Mouse (Mus musculus): ENCODE results near the gene 1700018G05Rik. TPM values are rescaled to one million over a fixed set of nuclear protein-coding genes. Genes with fewer than 3 reads are reported as not detected.
"Not testable (repeated sequence)": the region's sequence is repeated elsewhere in the genome, so short reads cannot be mapped to it uniquely, and the experiment has no call there.

The 1700018G05Rik gene
- polyA plus RNA-seq (2015; fragmentation: Nextera tagmentation; extraction: Ambion mirVana), result not detected in 2 replicates

DNA sequence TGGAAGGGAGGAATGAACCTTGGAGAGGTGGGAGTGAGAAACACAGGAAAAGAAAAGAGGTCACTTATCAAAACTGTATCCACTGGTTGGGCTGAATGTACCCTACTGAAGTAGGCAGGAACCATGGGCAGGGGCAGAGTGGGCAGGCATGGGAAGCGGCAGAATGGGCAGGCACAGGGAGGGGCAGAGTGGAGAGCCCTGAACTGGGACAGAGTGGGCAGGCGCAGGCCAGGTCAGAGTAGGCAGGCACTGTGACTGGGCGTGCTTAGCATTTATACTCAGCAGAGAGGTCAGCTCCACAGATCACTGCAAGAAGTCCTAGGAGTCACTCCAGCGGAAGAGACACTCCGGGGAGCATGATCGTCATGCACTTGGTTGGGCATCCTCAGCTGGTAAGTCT is at the start of gene 1700018G05Rik:
1700018G05Rik (plus strand) TSS at position 301 of the 400 bp plus-strand sequence.
- not testable (repeated sequence) for H3K9me3 ChIP-seq; H3K4me2 ChIP-seq; H3K4me1 ChIP-seq (replicated peaks); ATAC-seq (ENCODE audit: low read depth); H3K27ac ChIP-seq (replicated peaks); H3K9ac ChIP-seq; H3K36me3 ChIP-seq; H3K4me3 ChIP-seq
- H3K27me3 ChIP-seq, result peaks cover 14% of the 10 kb centered on the region
- 92% methylated on average over 6 of the region's 6 CpGs for WGBS

DNA sequence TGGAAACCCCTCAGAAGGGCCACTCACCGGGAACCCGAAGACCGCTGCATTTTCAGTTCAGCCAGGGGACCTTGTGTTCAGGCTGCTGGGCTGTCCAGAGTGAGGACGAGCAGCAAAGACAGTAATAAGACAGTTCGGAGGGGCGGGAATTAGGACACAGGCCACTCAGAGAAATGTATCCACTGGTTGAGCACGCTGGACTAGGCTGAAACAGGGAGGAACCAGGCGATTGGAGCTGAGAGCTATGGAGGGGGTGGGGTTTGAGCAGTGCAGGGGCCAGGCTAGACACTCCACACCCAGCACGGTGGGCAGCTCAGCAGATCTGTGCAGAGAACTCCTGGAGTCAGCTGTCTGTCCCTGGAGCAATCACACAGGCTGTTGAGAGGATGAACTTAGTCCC is 19.6 kb upstream of the 1700018G05Rik start, which contains the start of the genes Dmrtc1a and 1700011M02Rik:
Dmrtc1a (minus strand) TSS at position 101 of the 400 bp plus-strand sequence.
1700011M02Rik (plus strand) TSS at position 319 of the 400 bp plus-strand sequence.
- not testable (repeated sequence) for H3K27ac ChIP-seq (replicated peaks); H3K9ac ChIP-seq; H3K4me3 ChIP-seq; H3K9me3 ChIP-seq; H3K4me2 ChIP-seq; H3K36me3 ChIP-seq; ATAC-seq (ENCODE audit: low read depth); H3K4me1 ChIP-seq (replicated peaks)
- 87% methylated on average over 9 of the region's 9 CpGs for WGBS
- H3K27me3 ChIP-seq, result peaks cover 21% of the 10 kb centered on the region

DNA sequence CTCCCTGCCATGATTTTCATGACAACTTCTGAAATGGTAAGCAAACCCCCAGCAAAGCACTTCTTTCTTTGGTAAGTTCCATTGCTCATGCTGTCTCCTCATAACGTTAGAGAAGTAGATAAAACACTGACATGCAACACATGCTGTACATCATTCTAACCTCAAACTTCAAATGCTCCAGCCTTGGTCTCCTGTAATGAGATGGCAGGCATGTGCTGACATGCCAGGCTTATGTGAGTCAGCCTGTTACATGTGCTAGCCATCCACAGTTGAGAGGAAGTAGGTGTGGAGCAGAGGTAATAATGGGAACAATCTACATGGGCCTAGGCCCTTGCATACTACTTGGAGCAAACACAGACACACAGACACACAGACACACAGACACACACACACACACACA is 13.3 kb upstream of the 1700018G05Rik start:
- WGBS, result 82% methylated on average over 1 of the region's 1 CpGs
- not testable (repeated sequence) for H3K27ac ChIP-seq (replicated peaks); H3K27me3 ChIP-seq; H3K9ac ChIP-seq; ATAC-seq (ENCODE audit: low read depth); H3K4me2 ChIP-seq; H3K4me1 ChIP-seq (replicated peaks); H3K36me3 ChIP-seq; H3K9me3 ChIP-seq; H3K4me3 ChIP-seq

DNA sequence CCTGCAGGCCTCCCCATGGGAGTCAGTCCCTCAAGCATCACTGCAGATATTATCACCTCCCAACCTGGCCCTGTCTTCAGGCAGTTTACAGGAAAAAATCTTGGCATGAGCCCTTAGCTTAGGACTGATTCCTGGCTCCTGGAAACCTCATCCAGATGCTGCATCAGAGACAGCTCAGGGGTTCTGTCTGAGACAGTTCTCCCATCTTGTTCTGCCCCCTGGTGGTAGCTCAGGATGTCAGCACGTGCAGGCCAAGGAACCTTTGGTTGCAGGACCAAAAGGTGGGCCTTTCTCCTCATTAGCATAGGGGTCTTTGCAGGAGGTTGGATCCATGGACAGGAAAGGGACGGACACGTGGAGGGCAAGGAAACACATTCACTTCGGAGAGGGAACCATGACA is 1.5 kb upstream of the 1700018G05Rik start:
- H3K4me1 ChIP-seq (replicated peaks); H3K4me3 ChIP-seq; H3K9me3 ChIP-seq; H3K36me3 ChIP-seq; H3K4me2 ChIP-seq; H3K9ac ChIP-seq; H3K27ac ChIP-seq (replicated peaks): not testable (repeated sequence)
- peak; percentile 59; the same call in 1 of the 2 replicates for ATAC-seq (ENCODE audit: low read depth)
- 30% methylated on average over 4 of the region's 4 CpGs for WGBS
- H3K27me3 ChIP-seq, result peaks cover 17% of the 10 kb centered on the region

DNA sequence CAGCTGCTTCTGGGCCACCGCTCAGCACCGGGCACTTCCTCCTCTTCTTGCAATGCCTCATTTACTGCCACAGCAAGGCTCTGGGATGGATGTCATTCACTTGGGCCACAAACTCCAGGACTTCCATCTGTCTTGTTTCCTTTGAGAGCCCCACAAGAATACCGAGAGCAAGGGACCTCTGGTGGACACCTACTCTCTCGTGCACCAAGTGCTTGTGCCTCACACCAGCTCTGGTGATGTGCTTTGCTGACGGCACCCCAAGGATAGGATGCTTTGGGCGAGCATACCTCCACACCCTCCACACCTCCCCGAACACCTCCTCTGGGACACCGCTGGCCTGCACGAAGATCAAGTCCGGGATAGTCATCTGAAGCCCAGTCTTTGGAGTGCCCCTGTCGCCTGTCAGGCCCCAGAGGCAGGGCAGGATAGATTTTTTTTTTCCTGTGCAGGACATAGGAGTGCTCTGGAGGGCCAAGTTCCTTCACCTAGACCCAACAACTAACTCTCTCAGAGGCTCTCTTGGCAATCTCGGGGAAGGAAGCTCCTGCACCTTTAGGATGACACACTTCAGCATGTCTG is 4.9 kb downstream of the 1700018G05Rik start:
- H3K9me3 ChIP-seq, result no peaks in the 10 kb centered on the region
- 50% methylated on average over 12 of the region's 12 CpGs for WGBS
- 0 out of 2 replicates have a peak, but pooled peaks cover 7% of the 10 kb centered on the region for H3K4me1 ChIP-seq (replicated peaks)
- no peaks in the 10 kb centered on the region for H3K36me3 ChIP-seq
- no peak overlapping the region for H3K27ac ChIP-seq (replicated peaks)
- H3K9ac ChIP-seq, result peak overlapping the region; percentile 76
- peak overlapping the region; percentile 55 for H3K4me3 ChIP-seq
- H3K4me2 ChIP-seq, result peak overlapping the region; percentile 63
- peak; percentile 42; the same call in 1 of the 2 replicates for ATAC-seq (ENCODE audit: low read depth)
- peaks cover 51% of the 10 kb centered on the region for H3K27me3 ChIP-seq

DNA sequence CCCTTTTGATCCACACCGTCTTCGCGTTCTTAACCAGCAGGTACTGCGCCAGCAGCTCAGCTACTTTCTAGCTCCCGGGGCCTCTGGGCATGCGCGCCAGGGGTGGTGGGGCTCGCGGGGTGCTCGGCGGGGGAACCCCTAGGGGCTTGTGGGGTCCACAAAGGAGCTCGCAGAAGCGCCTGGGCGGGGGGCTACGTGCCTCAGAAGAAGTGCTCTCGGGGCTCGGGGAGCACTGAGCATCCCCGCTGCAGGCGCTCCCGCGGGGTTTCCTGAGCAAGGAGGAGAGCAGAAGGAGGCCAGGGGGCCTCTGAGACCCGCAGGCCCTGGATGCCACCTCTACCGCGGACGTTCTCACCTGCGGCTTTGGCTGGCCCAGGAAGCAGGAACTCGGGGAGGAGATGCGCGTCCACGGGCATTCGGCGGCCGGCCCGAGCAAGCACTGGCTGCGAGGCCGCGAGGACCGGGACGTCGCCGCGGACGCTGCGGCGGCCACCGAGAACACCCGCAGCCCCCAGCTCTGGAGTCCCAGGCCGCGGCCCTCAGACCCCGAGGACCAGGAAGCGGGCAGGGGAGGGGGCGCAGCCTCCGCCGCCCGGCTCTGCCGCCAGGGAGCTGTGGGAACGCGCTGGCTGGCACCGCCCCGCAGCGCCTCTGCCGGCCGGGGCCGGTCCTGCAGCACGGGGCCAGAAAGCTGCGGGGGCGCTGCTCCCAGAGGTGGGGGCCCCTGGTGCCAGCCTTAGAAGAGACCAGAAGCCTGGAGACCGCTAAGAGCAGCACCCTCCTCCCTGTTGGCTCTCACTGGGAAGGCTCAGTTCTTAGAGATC is 5.6 kb downstream of the 1700018G05Rik start:
- Histone ChIP-seq H3K4me2 (peak overlapping the region; percentile 63), H3K9me3 (no peaks in the 10 kb centered on the region), H3K36me3 (no peaks in the 10 kb centered on the region), H3K27ac (replicated peaks) (no peak overlapping the region), H3K27me3 (peaks cover 53% of the 10 kb centered on the region), H3K4me1 (replicated peaks) (0 out of 2 replicates have a peak, but pooled peaks cover 7% of the 10 kb centered on the region), H3K9ac (peak overlapping the region; percentile 76), H3K4me3 (peak overlapping the region; percentile 55)
- ATAC-seq (ENCODE audit: low read depth), result peak; percentile 86
- 27% methylated on average over 59 of the region's 68 CpGs for WGBS

DNA sequence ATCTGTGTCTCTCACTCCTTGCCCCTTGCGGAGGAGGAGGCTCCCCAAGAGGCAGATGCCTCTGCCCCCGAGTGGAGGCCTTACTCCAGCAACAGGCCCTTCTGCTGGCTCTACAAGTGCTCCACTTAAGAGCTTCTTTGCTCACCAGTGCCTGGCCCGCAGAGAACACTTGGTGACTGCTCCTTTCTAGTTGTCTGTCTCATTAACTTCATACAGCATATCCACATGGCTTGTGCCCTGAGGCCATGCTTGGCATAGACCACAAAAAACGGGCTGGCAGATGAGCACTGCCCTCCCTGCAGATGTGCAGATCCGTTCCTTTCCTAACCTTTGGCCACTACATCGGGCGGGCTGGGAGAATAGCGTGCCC is 6.2 kb downstream of the 1700018G05Rik start:
- ATAC-seq (ENCODE audit: low read depth), result no peak; the same call in none of the 2 replicates
- WGBS, result 55% methylated on average over 8 of the region's 8 CpGs
- Histone ChIP-seq H3K36me3 (no peaks in the 10 kb centered on the region), H3K9me3 (no peaks in the 10 kb centered on the region), H3K4me2 (peak overlapping the region; percentile 63), H3K4me1 (replicated peaks) (0 out of 2 replicates have a peak, but pooled peaks cover 7% of the 10 kb centered on the region), H3K27me3 (peaks cover 53% of the 10 kb centered on the region), H3K27ac (replicated peaks) (no peak overlapping the region), H3K4me3 (peak overlapping the region; percentile 55), H3K9ac (no peak overlapping the region)

DNA sequence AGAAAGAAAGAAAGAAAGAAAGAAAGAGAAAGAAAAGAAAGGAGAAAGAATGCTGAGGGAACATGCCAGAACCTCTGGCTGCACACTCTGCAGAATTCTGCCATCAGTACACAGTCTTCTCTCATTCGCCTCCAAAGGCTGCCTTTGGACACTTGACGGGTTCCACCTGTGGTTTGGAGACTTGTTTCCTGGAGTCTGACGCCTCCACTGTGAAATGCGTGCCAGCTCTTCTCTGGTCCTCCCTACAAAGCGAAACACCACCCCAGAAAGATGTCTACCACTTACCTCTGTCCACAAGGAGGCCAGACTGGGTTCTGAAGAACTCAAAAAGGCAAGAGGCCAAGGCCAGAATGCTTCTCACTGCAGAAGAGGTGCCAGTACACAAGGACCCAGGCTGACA is 8.6 kb downstream of the 1700018G05Rik start:
- peaks cover 48% of the 10 kb centered on the region for H3K27me3 ChIP-seq
- no peak overlapping the region for H3K27ac ChIP-seq (replicated peaks)
- H3K36me3 ChIP-seq, result no peaks in the 10 kb centered on the region
- 0 out of 2 replicates have a peak, but pooled peaks cover 7% of the 10 kb centered on the region for H3K4me1 ChIP-seq (replicated peaks)
- no peaks in the 10 kb centered on the region for H3K9me3 ChIP-seq
- 70% methylated on average over 5 of the region's 5 CpGs for WGBS
- no peak for ATAC-seq (ENCODE audit: low read depth)
- H3K4me2 ChIP-seq, result no peak overlapping the region
- H3K9ac ChIP-seq, result no peak overlapping the region
- H3K4me3 ChIP-seq, result no peak overlapping the region

DNA sequence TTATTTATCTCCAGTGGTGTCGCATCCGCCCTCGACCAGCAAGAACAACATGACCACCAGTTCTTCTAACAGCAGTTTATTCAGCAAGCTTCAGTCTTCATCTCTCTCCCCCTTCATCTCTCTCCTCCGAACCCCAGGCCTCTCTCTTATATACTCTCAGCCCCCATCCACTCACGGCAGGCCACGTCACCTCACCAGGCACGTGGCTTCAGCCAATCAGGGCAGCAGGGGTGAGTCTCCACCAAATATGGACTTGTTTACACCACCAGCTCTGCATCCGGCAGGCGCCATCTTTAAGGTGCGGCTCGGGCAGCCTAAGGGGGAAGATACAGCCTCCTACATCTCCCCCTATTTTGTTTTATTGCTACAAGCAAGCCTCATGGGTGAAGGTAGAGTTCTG is 22.0 kb downstream of the 1700018G05Rik start:
- not testable (repeated sequence) for H3K27ac ChIP-seq (replicated peaks); H3K9ac ChIP-seq; H3K9me3 ChIP-seq; H3K4me1 ChIP-seq (replicated peaks); H3K36me3 ChIP-seq; H3K4me3 ChIP-seq; H3K27me3 ChIP-seq; ATAC-seq (ENCODE audit: low read depth); H3K4me2 ChIP-seq
- WGBS, result 91% methylated on average over 11 of the region's 11 CpGs

DNA sequence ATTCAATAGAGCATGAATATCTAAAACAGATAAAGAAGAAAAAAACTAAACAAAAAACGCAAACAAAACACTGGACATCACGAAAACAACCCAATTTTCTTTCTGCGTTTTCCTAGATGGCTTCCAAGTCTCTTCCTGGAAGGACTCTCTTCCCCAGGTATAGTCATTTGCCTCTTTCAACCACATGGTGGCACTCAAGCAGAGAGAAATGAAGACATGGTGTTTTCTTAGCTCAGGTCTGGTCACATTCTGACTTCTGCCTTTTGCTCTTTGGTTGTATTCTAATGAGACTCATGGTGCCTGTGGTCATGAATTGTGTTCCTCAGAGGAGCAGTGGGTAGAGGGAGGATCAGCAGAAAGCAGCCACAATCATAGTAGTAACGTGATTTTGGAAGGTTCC is 30.7 kb downstream of the 1700018G05Rik start:
- Histone ChIP-seq H3K27me3 (peaks cover 16% of the 10 kb centered on the region), H3K36me3 (no peaks in the 10 kb centered on the region), H3K4me1 (replicated peaks) (no peaks in the 10 kb centered on the region), H3K4me3 (no peak overlapping the region), H3K27ac (replicated peaks) (no peak overlapping the region), H3K4me2 (no peak overlapping the region), H3K9me3 (no peaks in the 10 kb centered on the region), H3K9ac (no peak overlapping the region)
- 41% methylated on average over 4 of the region's 4 CpGs for WGBS
- no peak for ATAC-seq (ENCODE audit: low read depth)

DNA sequence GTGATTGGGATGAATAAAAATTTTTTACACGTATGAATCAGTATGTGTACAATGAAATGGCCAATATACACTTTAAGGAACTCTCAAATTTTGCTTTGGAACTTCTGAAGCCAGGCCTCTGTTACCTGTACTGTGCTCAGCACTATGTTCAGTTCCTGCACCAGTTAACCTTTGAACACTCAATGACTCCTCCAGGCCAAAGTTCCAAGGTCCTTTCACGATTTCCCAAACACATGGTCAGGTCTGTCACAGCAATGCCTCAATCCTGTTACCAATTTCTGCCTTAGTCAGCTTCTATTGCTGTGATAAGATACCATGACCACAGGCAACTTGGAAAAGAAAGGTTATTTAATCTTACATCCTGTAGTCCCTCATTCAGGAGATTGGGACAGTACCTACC is 32.4 kb downstream of the 1700018G05Rik start:
- no peaks in the 10 kb centered on the region for H3K36me3 ChIP-seq
- no peaks in the 10 kb centered on the region for H3K9me3 ChIP-seq
- H3K4me1 ChIP-seq (replicated peaks), result no peaks in the 10 kb centered on the region
- H3K27ac ChIP-seq (replicated peaks), result no peak overlapping the region
- no peak overlapping the region for H3K4me3 ChIP-seq
- H3K27me3 ChIP-seq, result peaks cover 16% of the 10 kb centered on the region
- no peak overlapping the region for H3K9ac ChIP-seq
- 58% methylated on average over 2 of the region's 2 CpGs for WGBS
- no peak for ATAC-seq (ENCODE audit: low read depth)
- H3K4me2 ChIP-seq, result no peak overlapping the region
